Mouse (Mus musculus) midbrain, postnatal 0 days (tissue): ENCODE results near the gene Cyp4f13. TPM values are rescaled to one million over a fixed set of nuclear protein-coding genes. Genes with fewer than 3 reads are reported as not detected.

Experiments used
- ATAC-seq: fragments of 200-750 bp; cut with Nextera tagmentation; 2 replicates; pipeline ENCODE4 v1.8.0; 2017; ENCODE audit warnings: moderate number of reproducible peaks, mild to moderate bottlenecking, moderate TSS enrichment, moderate library complexity; ENCODE audit not compliant: low FRiP score
- DNase-seq: peaks from one replicate; pipeline ENCODE4 v3.0.0-alpha.2; 2015; ENCODE audit warnings: low spot score
- H3K27ac ChIP-seq: fragments of 300-500 bp; sonication (generic); 2 replicates; pipeline ENCODE4 v1.5.1; 2014; ENCODE audit warnings: low read depth, mild to moderate bottlenecking, low read length, mixed read lengths
- H3K27me3 ChIP-seq: fragments of 300-500 bp; sonication (generic); 2 replicates; pipeline ENCODE4 v1.6.1; 2014; ENCODE audit warnings: low read length, control low read depth, mixed read lengths; ENCODE audit not compliant: insufficient read depth
- H3K36me3 ChIP-seq: fragments of 300-500 bp; sonication (generic); 2 replicates; pipeline ENCODE4 v1.6.1; 2014; ENCODE audit warnings: low read length, control low read depth, mixed read lengths; ENCODE audit not compliant: insufficient read depth
- H3K4me1 ChIP-seq: fragments of 300-500 bp; sonication (generic); 2 replicates; pipeline ENCODE4 v1.6.1; 2014; ENCODE audit warnings: mild to moderate bottlenecking, control low read depth, antibody characterized with exemption, low read length, mixed read lengths; ENCODE audit not compliant: insufficient read depth
- H3K4me2 ChIP-seq: fragments of 300-500 bp; sonication (generic); 2 replicates; pipeline ENCODE4 v1.6.1; 2014; ENCODE audit warnings: low read depth, mild to moderate bottlenecking, low read length, mixed read lengths; ENCODE audit not compliant: poor library complexity, severe bottlenecking
- H3K4me3 ChIP-seq: fragments of 300-500 bp; sonication (generic); 2 replicates; pipeline ENCODE4 v1.5.1; 2014; ENCODE audit warnings: low read depth, mild to moderate bottlenecking, low read length, moderate library complexity
- H3K9ac ChIP-seq: fragments of 300-500 bp; sonication (generic); replicated peaks from 2 replicates; pipeline ENCODE4 v1.6.1; 2014; ENCODE audit warnings: mild to moderate bottlenecking, low read length, moderate library complexity, mixed read lengths; ENCODE audit not compliant: poor library complexity, severe bottlenecking
- H3K9me3 ChIP-seq: fragments of 300-500 bp; sonication (generic); 2 replicates; pipeline ENCODE4 v1.6.1; 2016; ENCODE audit warnings: low read length, control low read depth
- CTCF ChIP-seq: IDR thresholded peaks from 2 replicates; pipeline ENCODE4 v1.5.1; 2016; ENCODE audit warnings: antibody characterized with exemption, mild to moderate bottlenecking
- WGBS: fragments of 180-500 bp; shearing (Covaris S2); extraction: QIAGEN DNeasy Blood & Tissue Kit; methylation state at CpG from one replicate; pipeline ENCODE4 v1.1.7; 2014; 5-methylcytosine and 5-hydroxymethylcytosine counted together
- polyA plus RNA-seq: library from polyadenylated mRNA; unstranded; fragments of >200 nt; fragmentation: Nextera tagmentation; extraction: Ambion mirVana; gene quantifications from 2 replicates; pipeline ENCODE4 v1.2.1, GENCODE M21; 2015
- total RNA-seq: library from RNA; depleted of rRNA; stranded (reverse); fragments of >200 nt; gene quantifications from 2 replicates; pipeline ENCODE4 v1.2.3, GENCODE M21; 2014

Cyp4f13 gene
- total and polyA plus RNA-seq, 2 experiments from 2014 or later = 8.0 to 15.1 TPM

DNA sequence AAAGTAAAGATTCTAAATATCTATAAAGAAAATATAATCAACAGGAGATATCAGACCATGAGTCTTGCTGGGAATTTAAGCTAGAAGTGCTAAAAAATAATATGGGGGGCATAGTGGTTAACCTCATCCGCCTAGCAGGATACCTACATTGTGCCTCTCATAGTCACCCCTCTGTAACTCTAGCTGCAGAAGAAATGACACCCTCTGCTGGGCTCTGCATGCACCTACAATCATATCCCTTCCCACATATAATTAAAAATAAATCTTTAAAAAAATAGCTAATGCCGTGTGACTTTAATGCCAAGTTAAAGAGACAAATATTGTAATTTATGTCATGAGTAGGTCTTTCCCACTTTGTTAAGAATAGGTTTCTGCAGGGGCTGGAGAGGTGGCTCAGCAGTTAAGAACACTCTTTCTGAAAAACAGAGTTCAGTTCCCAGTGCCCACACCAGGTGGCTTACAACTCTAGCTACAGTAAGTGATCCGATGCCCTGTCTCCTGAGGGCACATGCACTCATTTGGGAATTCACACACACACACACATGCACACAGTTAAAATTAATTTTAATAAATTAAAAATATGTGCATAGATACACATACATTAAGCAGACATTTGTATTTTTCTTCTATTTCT lies 2.7 kb downstream of the Cyp4f13 start:
- H3K36me3 ChIP-seq = no peaks in the 10 kb centered on the region
- no peaks in the 10 kb centered on the region for H3K9me3 ChIP-seq
- no peak overlapping the region for H3K4me3 ChIP-seq
- H3K27me3 ChIP-seq = no peaks in the 10 kb centered on the region
- no peak overlapping the region for H3K9ac ChIP-seq
- WGBS = 57% methylated on average over 3 of the region's 3 CpGs
- DNase-seq (no peak), ATAC-seq (no peak)
- no peak overlapping the region for H3K27ac ChIP-seq
- H3K4me1 ChIP-seq = no peaks in the 10 kb centered on the region; the same call in 1 of the 2 replicates
- H3K4me2 ChIP-seq = no peak overlapping the region
- peak; percentile 31; the same call in 1 of the 2 replicates for TF ChIP-seq CTCF

DNA sequence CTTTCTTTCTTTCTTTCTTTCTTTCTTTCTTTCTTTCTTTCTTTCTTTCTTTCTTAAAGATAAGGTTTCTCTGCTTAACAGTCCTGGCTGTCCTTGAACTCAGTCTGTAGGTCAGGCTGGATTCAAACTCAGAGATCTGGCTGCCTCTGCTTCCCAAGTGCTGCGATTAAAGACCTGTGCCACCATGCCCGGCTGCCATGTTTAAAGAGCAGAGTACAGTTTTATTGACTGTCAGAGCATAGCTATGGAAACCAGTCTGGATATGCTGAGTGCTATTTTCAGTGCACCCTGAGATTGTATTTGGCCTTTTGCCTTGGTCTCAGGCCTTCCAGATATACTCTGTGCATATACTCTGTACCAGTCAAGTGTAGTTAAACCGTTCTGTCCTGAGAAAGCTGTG lies 3.5 kb downstream of the Cyp4f13 start:
- WGBS = 92% methylated on average over 3 of the region's 3 CpGs

DNA sequence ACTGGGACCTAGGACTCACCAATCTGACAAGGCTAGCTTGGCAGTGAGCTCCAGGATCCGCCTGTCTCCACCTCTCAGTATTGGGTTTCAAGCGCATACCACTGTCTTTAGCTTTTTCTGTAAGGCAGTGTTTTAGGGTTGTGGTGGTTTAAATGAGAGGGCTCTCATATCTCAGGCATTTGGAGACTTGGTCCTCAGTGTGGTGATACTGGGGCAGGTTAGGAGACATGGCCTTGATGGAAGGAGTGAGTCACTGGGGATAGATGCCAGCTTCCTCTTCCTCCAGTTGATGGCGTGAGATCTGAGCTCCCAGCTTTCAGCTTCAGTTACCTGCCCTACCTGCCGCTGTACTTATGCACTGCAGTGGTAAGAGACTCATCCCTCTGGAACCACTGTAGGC lies 7.4 kb downstream of the Cyp4f13 start:
- Histone ChIP-seq H3K27me3 (no peaks in the 10 kb centered on the region), H3K9me3 (no peaks in the 10 kb centered on the region), H3K4me2 (no peak overlapping the region), H3K27ac (no peak overlapping the region), H3K9ac (no peak overlapping the region), H3K4me3 (no peak overlapping the region), H3K36me3 (no peaks in the 10 kb centered on the region), H3K4me1 (no peaks in the 10 kb centered on the region)
- WGBS = 89% methylated on average over 4 of the region's 4 CpGs
- ATAC-seq = no peak
- TF ChIP-seq CTCF = no peak
- DNase-seq = no peak

More for the DNA sequence above, 3.5 kb downstream of the Cyp4f13 start:
- H3K27me3 ChIP-seq = no peaks in the 10 kb centered on the region
- no peaks in the 10 kb centered on the region; the same call in 1 of the 2 replicates for H3K4me1 ChIP-seq
- H3K9ac ChIP-seq = no peak overlapping the region
- H3K4me3 ChIP-seq = no peak overlapping the region
- no peak for ATAC-seq
- H3K4me2 ChIP-seq = no peak overlapping the region
- H3K36me3 ChIP-seq = no peaks in the 10 kb centered on the region
- H3K27ac ChIP-seq = no peak overlapping the region
- DNase-seq = no peak
- TF ChIP-seq CTCF = no peak
- no peaks in the 10 kb centered on the region for H3K9me3 ChIP-seq

DNA sequence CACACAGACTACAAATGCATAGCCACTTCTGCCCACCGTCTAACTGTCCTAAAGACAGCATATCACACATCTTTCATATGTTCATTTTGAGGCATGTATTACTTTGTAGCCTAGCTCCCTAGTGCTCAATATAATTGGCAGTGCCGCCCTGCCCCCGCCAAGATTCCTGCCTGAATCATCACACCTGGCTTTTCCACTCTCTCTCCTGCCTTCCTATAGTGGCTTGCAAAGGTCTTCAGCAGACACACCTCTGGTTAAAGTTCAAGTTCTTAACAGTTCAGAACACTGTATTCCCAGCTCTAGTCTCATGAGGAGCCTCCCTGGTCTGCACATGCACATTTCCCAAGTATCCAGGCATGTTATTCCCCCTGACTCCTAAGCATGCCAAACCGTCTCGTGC lies 19.4 kb downstream of the Cyp4f13 start:
- no peak for ATAC-seq
- H3K27me3 ChIP-seq = no peaks in the 10 kb centered on the region
- H3K9me3 ChIP-seq = no peaks in the 10 kb centered on the region
- no peak for DNase-seq
- H3K36me3 ChIP-seq = no peaks in the 10 kb centered on the region
- no peak overlapping the region for H3K9ac ChIP-seq
- no peak overlapping the region for H3K27ac ChIP-seq
- no peak overlapping the region for H3K4me2 ChIP-seq
- no peak overlapping the region for H3K4me3 ChIP-seq
- 77% methylated on average over 5 of the region's 5 CpGs for WGBS
- H3K4me1 ChIP-seq = peaks cover 3% of the 10 kb centered on the region
- TF ChIP-seq CTCF = no peak

DNA sequence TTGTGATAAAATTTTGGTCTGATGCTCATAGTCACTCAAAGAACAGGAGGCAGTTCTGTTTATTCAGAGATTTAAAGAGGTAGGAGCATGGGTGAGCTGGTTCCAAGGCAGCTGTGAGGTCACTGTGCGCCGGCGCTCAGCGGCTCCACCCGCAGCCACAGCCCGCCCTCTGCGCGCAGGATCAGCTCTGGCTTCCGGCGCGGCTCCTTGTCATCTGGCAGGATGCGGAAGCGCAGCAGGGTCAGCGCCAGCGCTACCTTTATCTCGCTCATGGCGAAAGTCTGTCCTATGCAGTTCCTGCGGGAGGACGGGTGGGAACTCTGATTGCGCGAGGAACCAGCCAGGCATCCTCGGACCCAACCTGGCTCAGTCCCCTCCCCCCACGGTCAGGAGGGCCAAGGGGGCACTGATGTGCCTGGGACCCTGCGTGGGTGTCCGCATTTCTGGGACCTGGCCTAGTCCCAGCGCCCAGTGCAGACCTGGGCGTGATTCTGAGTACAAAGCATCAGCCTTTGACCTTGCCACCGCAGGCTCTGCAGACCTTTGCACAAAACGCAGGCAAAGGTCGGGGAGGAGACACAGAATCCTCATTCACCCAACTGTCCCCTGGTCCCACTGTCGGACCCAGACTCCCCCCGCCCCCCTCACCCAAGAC lies 22.4 kb downstream of the Cyp4f13 start:
- H3K9ac ChIP-seq = peak overlapping the region; percentile 73
- peak overlapping the region; percentile 57; the same call in 1 of the 2 replicates for H3K27ac ChIP-seq
- TF ChIP-seq CTCF = peak; percentile 18; the same call in 1 of the 2 replicates
- H3K4me3 ChIP-seq = peak overlapping the region; percentile 47
- H3K27me3 ChIP-seq = no peaks in the 10 kb centered on the region
- H3K4me1 ChIP-seq = peaks cover 3% of the 10 kb centered on the region
- peak overlapping the region; percentile 87 for H3K4me2 ChIP-seq
- H3K36me3 ChIP-seq = no peaks in the 10 kb centered on the region
- peak; percentile 98 for ATAC-seq
- peak; percentile 83 for DNase-seq
- 17% methylated on average over 32 of the region's 32 CpGs for WGBS
- peaks cover 6% of the 10 kb centered on the region; the same call in 1 of the 2 replicates for H3K9me3 ChIP-seq

DNA sequence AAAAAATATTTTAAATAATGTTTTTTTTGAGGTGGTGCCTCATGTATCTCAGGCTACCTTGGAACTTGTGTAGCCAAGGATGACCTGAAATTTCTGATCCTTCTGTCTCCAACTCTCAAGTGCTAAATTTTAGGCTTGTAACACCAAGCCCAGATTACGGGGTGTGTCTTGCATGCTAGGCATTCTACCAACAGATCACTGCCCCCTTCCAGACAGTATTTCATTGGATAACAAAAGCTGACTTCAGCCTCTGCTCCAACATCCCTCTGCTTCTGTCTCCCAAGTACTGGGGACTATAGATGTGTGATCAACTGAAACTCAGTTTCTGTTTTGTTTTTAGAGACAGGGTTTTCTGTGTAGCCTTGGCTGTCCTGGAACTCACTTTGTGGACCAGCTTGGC lies 23.5 kb downstream of the Cyp4f13 start:
- Histone ChIP-seq H3K27me3 (no peaks in the 10 kb centered on the region), H3K36me3 (no peaks in the 10 kb centered on the region), H3K4me3 (no peak overlapping the region), H3K4me1 (peaks cover 3% of the 10 kb centered on the region), H3K4me2 (no peak overlapping the region), H3K9ac (no peak overlapping the region), H3K27ac (no peak overlapping the region), H3K9me3 (peaks cover 6% of the 10 kb centered on the region; the same call in 1 of the 2 replicates)
- no peak for TF ChIP-seq CTCF
- DNase-seq (no peak), ATAC-seq (no peak)
- 100% methylated on average over 1 of the region's 1 CpGs for WGBS
